Mouse (Mus musculus): ENCODE measurements around the gene Rapgef5.

GRCm38 (mm10) chr12:117736928-117737327 lies 220.6 kb downstream of the Rapgef5 start:
- TF ChIP-seq EP300 (IDR thresholded peaks at IDR 0.05): no peak
- no peak for TF ChIP-seq CTCF (IDR thresholded peaks at IDR 0.05)

Measured in lung, postnatal 0 days (tissue).